ENCODE assay signal across 25 mouse cellular contexts in genomic region chr17:17444297-17444886, GRCm38 (mm10). TPM values are rescaled to one million over a fixed set of nuclear protein-coding genes. Genes with fewer than 3 reads are reported as not detected.
DNase-seq lines count a peak whose midpoint lies in the region; ATAC-seq lines count a peak whose summit lies in the region.
"Had no signal": no experiment of that assay in that cellular context is flagged by ENCODE, and none has a peak within 500 bp of the region (broad histone marks: within the 10 kb centered on the region; RNA-seq: fewer than 3 reads in every experiment).

No protein-coding gene starts in this region.

- H3K4me1 ChIP-seq in kidney, embryonic 16.5 days (ENCODE audit: insufficient read depth, low read length) = peaks cover 15% of the 10 kb centered on the region
- H3K4me1 ChIP-seq: liver, embryonic 15.5 days had no signal

- no peak overlapping the region for H3K9ac ChIP-seq in kidney, embryonic 16.5 days (replicated peaks; ENCODE audit: low read length)
- H3K9ac ChIP-seq: heart, embryonic 13.5 days; hindbrain, embryonic 12.5 days; liver, embryonic 15.5 days had no signal

- ATAC-seq in kidney, embryonic 16.5 days (ENCODE audit: low FRiP score, low TSS enrichment) = no peak
- ATAC-seq: activated CD4-positive, CD25-positive, alpha-beta regulatory T cell, adult 4 months; forebrain, embryonic 16.5 days had no signal

- 0 out of 2 replicates have a peak overlapping the region, but pooled peaks have one; percentile 14 for H3K27ac ChIP-seq in kidney, embryonic 16.5 days (ENCODE audit: low read length)
- H3K27ac ChIP-seq: forebrain, embryonic 10.5 days; heart, embryonic 13.5 days; hindbrain, embryonic 12.5 days; kidney, postnatal 0 days; left cerebral cortex, adult 2 months; liver, embryonic 15.5 days had no signal

- H3K4me3 ChIP-seq in kidney, embryonic 16.5 days (ENCODE audit: low read length) = no peak overlapping the region
- H3K4me3 ChIP-seq: forebrain, embryonic 10.5 days; heart, embryonic 13.5 days; hindbrain, embryonic 12.5 days; left cerebral cortex, adult 2 months; liver, embryonic 15.5 days had no signal

- DNase-seq in kidney, adult 18-20 months = no peak
- peak; percentile 8 for DNase-seq in CD4-positive helper T cell, adult 2 months (ENCODE audit: low read depth, low spot score)
- DNase-seq in ZHBTc4 (ENCODE audit: low read depth, low spot score) = peak; percentile 75
- peak; percentile 16 for DNase-seq in thymus, postnatal 25 days
- DNase-seq in frontal cortex, postnatal 25 days (ENCODE audit: low spot score in 2 of 2) = no peak
- no peak for DNase-seq in heart, adult 8-10 months (ENCODE audit: low spot score)
- DNase-seq in gastrocnemius, postnatal 25 days = no peak
- DNase-seq: adrenal gland, adult 8-10 months; cerebellum, adult 18-20 months; cerebellum, postnatal 14 days; heart, postnatal 14 days; kidney, adult 11 months; layer of hippocampus, adult 9-11 months; liver; lung, postnatal 4 days had no signal

- no peaks in the 10 kb centered on the region for H3K9me3 ChIP-seq in kidney, embryonic 16.5 days (ENCODE audit: low read length)
- H3K9me3 ChIP-seq: forebrain, embryonic 10.5 days; heart, embryonic 13.5 days; hindbrain, embryonic 12.5 days; liver, embryonic 15.5 days had no signal

- H3K27me3 ChIP-seq in kidney, embryonic 16.5 days (ENCODE audit: insufficient read depth, low read length) = no peaks in the 10 kb centered on the region
- H3K27me3 ChIP-seq: heart, embryonic 13.5 days; hindbrain, embryonic 12.5 days had no signal

- WGBS in kidney, embryonic 16.5 days = 75% methylated on average over 3 of the region's 3 CpGs

- no peaks in the 10 kb centered on the region for H3K36me3 ChIP-seq in kidney, embryonic 16.5 days (ENCODE audit: insufficient read depth, low read length)
- H3K36me3 ChIP-seq: heart, embryonic 13.5 days; hindbrain, embryonic 12.5 days; liver, embryonic 15.5 days had no signal

- H3K4me2 ChIP-seq in kidney, embryonic 16.5 days (replicated peaks; ENCODE audit: low read depth, low read length) = no peak overlapping the region
- H3K4me2 ChIP-seq: heart, embryonic 13.5 days; hindbrain, embryonic 12.5 days; liver, embryonic 15.5 days had no signal

RNA-seq across cellular contexts. Expression of gene Lix1, which starts 41.9 kb away (rescaled TPM):
- 4.1 and 4.8 TPM in 2 replicates for polyA plus RNA-seq in kidney, embryonic 16.5 days (2015; fragmentation: Nextera tagmentation; extraction: Ambion mirVana)
- total RNA-seq in heart, adult 8-10 months (2022) = 1 to 10 TPM; 5.2 to 7.3 (median 6.4) TPM
- 1 to 10 TPM; 2.2 to 2.6 TPM for total RNA-seq in gastrocnemius, postnatal 25 days (2021)
- polyA plus RNA-seq: activated CD4-positive, CD25-positive, alpha-beta regulatory T cell, adult 4 months; small intestine, adult 2 months had no signal

Comparison
In these comparisons a context has a peak if more than half of its experiments do, and no peak if none do; other contexts are left out.
1. DNase-seq: peak in CD4-positive helper T cell, adult 2 months (single experiment), ZHBTc4 (single experiment) and thymus, postnatal 25 days (single experiment); none in kidney, adult 18-20 months (single experiment), frontal cortex, postnatal 25 days (0 of 2), heart, adult 8-10 months (single experiment) and gastrocnemius, postnatal 25 days (single experiment).